Mouse (Mus musculus) forebrain, embryonic 15.5 days (tissue): ENCODE results near the gene Pagr1a. TPM values are rescaled to one million over a fixed set of nuclear protein-coding genes. Genes with fewer than 3 reads are reported as not detected.

Experiments
- ATAC-seq: fragments of 200-750 bp; cut with Nextera tagmentation; replicated peaks from 2 replicates; pipeline ENCODE4 v1.8.0; 2017; ENCODE audit warnings: mild to moderate bottlenecking, moderate TSS enrichment, moderate library complexity
- H3K27ac ChIP-seq: fragments of 300-500 bp; sonication (generic); replicated peaks from 2 replicates; pipeline ENCODE4 v1.5.1; 2015; ENCODE audit warnings: mild to moderate bottlenecking, inconsistent platforms
- H3K27me3 ChIP-seq: fragments of 300-500 bp; sonication (generic); 2 replicates; pipeline ENCODE4 v1.6.1; 2015; ENCODE audit warnings: inconsistent platforms
- H3K36me3 ChIP-seq: fragments of 300-500 bp; sonication (generic); 2 replicates; pipeline ENCODE4 v1.6.1; 2015; ENCODE audit warnings: mild to moderate bottlenecking, inconsistent platforms
- H3K4me1 ChIP-seq: fragments of 300-500 bp; sonication (generic); 2 replicates; pipeline ENCODE4 v1.6.1; 2015; ENCODE audit warnings: inconsistent platforms
- H3K4me2 ChIP-seq: fragments of 300-500 bp; sonication (generic); replicated peaks from 2 replicates; pipeline ENCODE4 v1.6.1; 2015; ENCODE audit warnings: mild to moderate bottlenecking, inconsistent platforms
- H3K4me3 ChIP-seq: fragments of 300-500 bp; sonication (generic); 2 replicates; pipeline ENCODE4 v1.5.1; 2015; ENCODE audit warnings: mild to moderate bottlenecking, inconsistent platforms
- H3K9ac ChIP-seq: fragments of 300-500 bp; sonication (generic); replicated peaks from 2 replicates; pipeline ENCODE4 v1.6.1; 2015; ENCODE audit warnings: mild to moderate bottlenecking, inconsistent platforms
- H3K9me3 ChIP-seq: fragments of 300-500 bp; sonication (generic); 2 replicates; pipeline ENCODE4 v1.6.1; 2016; ENCODE audit warnings: inconsistent platforms
- WGBS: fragments of 180-500 bp; shearing (Covaris S2); methylation state at CpG from one replicate; pipeline ENCODE4 v1.1.7; 2015; ENCODE audit warnings: mixed read lengths; 5-methylcytosine and 5-hydroxymethylcytosine counted together
- polyA plus RNA-seq: library from polyadenylated mRNA; unstranded; fragments of >200 nt; fragmentation: Nextera tagmentation; extraction: Ambion mirVana; gene quantifications from 2 replicates; pipeline ENCODE4 v1.2.1, GENCODE M21; 2015

The Pagr1a gene
- polyA plus RNA-seq, 1 experiment from 2014 or later = 32.2 TPM

DNA sequence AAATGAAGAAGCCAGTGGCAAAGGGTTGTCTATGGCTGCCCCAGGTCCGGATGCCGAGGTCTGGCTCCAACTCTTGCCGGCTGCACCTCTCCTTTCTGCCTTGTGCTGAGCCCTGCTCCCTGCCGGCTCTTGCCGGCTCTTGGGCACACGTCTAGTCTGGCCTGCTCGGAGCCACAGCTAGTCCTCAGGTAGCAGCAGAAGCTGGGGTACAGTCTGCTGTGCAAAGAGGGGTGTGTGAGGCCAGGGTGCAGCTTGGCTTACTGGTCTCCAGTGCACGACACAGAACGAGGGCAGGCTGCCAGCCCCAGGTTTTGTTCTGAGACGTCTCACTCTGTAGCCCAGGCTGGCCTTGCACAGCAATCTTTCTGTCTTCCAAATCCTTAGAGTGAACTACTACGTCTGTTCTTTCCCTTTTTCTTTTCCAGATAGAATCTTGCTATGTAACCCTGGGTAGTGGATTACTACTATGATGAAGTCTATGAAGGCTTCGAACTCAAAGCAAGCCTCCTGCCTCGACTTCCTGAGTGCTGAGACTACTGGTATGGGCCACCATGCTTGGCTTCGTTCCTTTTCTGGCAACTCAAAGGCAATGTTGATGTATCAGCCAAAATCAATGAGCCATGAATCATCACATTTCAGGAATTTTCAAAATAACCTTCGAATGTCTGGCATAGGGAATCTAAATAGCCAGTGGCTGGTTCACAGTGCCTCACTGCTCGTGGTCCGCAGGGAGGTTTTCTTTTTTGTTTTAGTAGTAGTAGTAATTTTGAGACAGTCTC, 7.7 kb downstream of the Pagr1a start:
- H3K4me3 ChIP-seq = no peak overlapping the region
- H3K27ac ChIP-seq = peak overlapping the region; percentile 92
- no peak overlapping the region for H3K4me2 ChIP-seq
- peaks cover 21% of the 10 kb centered on the region for H3K4me1 ChIP-seq
- no peak for ATAC-seq
- WGBS = 81% methylated on average over 17 of the region's 17 CpGs
- no peaks in the 10 kb centered on the region for H3K27me3 ChIP-seq
- H3K9me3 ChIP-seq = no peaks in the 10 kb centered on the region
- H3K9ac ChIP-seq = no peak overlapping the region
- peaks cover 7% of the 10 kb centered on the region for H3K36me3 ChIP-seq

GRCm38 (mm10) chr7:127008239-127009019, 8.7 kb downstream of the Pagr1a start:
- peaks cover 3% of the 10 kb centered on the region; the same call in 1 of the 2 replicates for H3K36me3 ChIP-seq
- ATAC-seq = peak; percentile 91
- no peak overlapping the region for H3K9ac ChIP-seq
- WGBS = 57% methylated on average over 9 of the region's 9 CpGs
- no peaks in the 10 kb centered on the region for H3K27me3 ChIP-seq
- peak overlapping the region; percentile 92 for H3K27ac ChIP-seq
- H3K9me3 ChIP-seq = no peaks in the 10 kb centered on the region
- no peak overlapping the region for H3K4me2 ChIP-seq
- H3K4me3 ChIP-seq = no peak overlapping the region
- peaks cover 15% of the 10 kb centered on the region for H3K4me1 ChIP-seq

- ATAC-seq = no peak
Measured at GRCm38 (mm10) chr7:127007313-127008024, 9.7 kb downstream of the Pagr1a start.

DNA sequence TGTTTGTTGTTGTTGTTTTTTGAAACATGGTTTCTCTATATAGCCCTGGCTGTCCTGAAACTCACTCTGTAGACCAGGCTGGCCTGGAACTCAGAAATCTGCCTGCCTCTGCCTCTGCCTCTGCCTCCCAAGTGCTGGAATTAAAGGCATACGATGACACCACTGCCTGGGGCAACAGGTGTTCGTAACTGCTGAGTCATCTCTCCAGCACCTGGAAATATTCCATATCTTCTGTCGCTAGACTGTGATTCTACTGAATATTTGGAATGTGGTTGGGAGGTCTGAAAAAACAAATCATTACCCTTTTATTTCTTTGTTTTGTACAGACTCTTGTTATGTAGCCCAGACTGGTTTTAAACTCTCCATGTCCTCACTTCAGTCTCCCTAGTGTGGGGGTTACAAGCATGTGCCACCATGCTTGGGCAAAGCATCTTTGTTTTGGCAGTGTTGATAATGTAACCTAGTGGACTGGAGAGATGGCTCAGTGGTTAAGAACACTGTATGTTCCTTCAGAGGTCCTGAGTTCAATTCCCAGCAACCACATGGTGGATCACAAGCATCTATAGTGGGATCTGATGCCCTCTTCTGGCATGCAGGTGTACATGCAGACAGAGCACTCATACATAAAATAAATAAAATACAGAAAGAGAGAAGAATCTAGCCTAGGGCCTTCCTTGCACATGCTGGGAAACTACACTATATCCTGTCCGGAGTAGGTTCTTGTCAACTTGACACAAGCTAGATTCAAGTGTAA, 12.9 kb downstream of the Pagr1a start:
- no peaks in the 10 kb centered on the region for H3K27me3 ChIP-seq
- H3K4me2 ChIP-seq = no peak overlapping the region
- no peak overlapping the region for H3K27ac ChIP-seq
- H3K9ac ChIP-seq = no peak overlapping the region
- H3K9me3 ChIP-seq = no peaks in the 10 kb centered on the region
- no peak for ATAC-seq
- no peaks in the 10 kb centered on the region for H3K36me3 ChIP-seq
- H3K4me3 ChIP-seq = no peak overlapping the region
- WGBS = 87% methylated on average over 4 of the region's 4 CpGs
- peaks cover 13% of the 10 kb centered on the region for H3K4me1 ChIP-seq

More at GRCm38 (mm10) chr7:127007313-127008024, 9.7 kb downstream of the Pagr1a start:
- WGBS = 79% methylated on average over 6 of the region's 6 CpGs
- Histone ChIP-seq H3K9ac (no peak overlapping the region), H3K27me3 (no peaks in the 10 kb centered on the region), H3K4me2 (no peak overlapping the region), H3K4me3 (no peak overlapping the region), H3K36me3 (no peaks in the 10 kb centered on the region), H3K27ac (peak overlapping the region; percentile 92), H3K9me3 (no peaks in the 10 kb centered on the region), H3K4me1 (peaks cover 15% of the 10 kb centered on the region)

- 93% methylated on average over 5 of the region's 5 CpGs for WGBS
- no peak overlapping the region for H3K4me3 ChIP-seq
- no peak overlapping the region for H3K27ac ChIP-seq
- H3K9me3 ChIP-seq = no peaks in the 10 kb centered on the region
- H3K4me2 ChIP-seq = no peak overlapping the region
- H3K36me3 ChIP-seq = no peaks in the 10 kb centered on the region
- H3K27me3 ChIP-seq = no peaks in the 10 kb centered on the region
- H3K9ac ChIP-seq = no peak overlapping the region
- ATAC-seq = no peak
- H3K4me1 ChIP-seq = peaks cover 7% of the 10 kb centered on the region
Measured at GRCm38 (mm10) chr7:127003620-127004019, 13.5 kb downstream of the Pagr1a start.

- Histone ChIP-seq H3K4me1 (no peaks in the 10 kb centered on the region), H3K36me3 (no peaks in the 10 kb centered on the region), H3K4me3 (no peak overlapping the region), H3K9ac (no peak overlapping the region), H3K4me2 (no peak overlapping the region), H3K9me3 (no peaks in the 10 kb centered on the region), H3K27me3 (no peaks in the 10 kb centered on the region), H3K27ac (no peak overlapping the region)
- no peak for ATAC-seq
- WGBS = 91% methylated on average over 10 of the region's 10 CpGs
Measured at GRCm38 (mm10) chr7:126999568-126999967, 17.6 kb downstream of the Pagr1a start.

DNA sequence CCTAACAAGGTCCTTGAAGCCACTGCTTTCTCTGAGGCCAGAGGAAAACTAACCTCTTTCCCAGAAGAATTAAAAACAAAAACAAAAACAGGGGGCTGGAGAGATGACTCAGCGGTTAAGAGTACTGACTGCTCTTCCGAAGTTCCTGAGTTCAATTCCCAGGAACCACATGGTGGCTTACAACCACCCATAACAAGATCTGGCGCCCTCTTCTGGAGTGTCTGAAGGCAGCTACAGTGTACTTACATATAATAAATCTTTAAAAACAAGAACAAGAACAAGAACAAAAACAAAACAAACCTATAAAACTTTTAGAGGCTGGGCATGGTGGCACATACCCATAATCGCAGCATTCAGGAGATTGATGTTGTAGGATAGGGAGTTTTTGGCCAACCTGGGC, 20.7 kb downstream of the Pagr1a start:
- no peaks in the 10 kb centered on the region for H3K27me3 ChIP-seq
- H3K9me3 ChIP-seq = no peaks in the 10 kb centered on the region
- no peaks in the 10 kb centered on the region for H3K4me1 ChIP-seq
- H3K4me2 ChIP-seq = no peak overlapping the region
- ATAC-seq = no peak
- WGBS = 82% methylated on average over 4 of the region's 4 CpGs
- H3K4me3 ChIP-seq = no peak overlapping the region
- no peak overlapping the region for H3K27ac ChIP-seq
- no peak overlapping the region for H3K9ac ChIP-seq
- no peaks in the 10 kb centered on the region for H3K36me3 ChIP-seq

- Histone ChIP-seq H3K9ac (no peak overlapping the region), H3K27ac (no peak overlapping the region), H3K36me3 (no peaks in the 10 kb centered on the region), H3K4me1 (no peaks in the 10 kb centered on the region), H3K9me3 (no peaks in the 10 kb centered on the region), H3K4me3 (no peak overlapping the region), H3K4me2 (no peak overlapping the region), H3K27me3 (no peaks in the 10 kb centered on the region)
- no peak for ATAC-seq
- 70% methylated on average over 8 of the region's 8 CpGs for WGBS
Measured at GRCm38 (mm10) chr7:126988816-126989215, 28.3 kb downstream of the Pagr1a start.

- H3K4me1 ChIP-seq = no peaks in the 10 kb centered on the region
- no peak overlapping the region for H3K9ac ChIP-seq
- WGBS = 48% methylated on average over 9 of the region's 9 CpGs
- H3K27ac ChIP-seq = no peak overlapping the region
- peaks cover 3% of the 10 kb centered on the region; the same call in 1 of the 2 replicates for H3K36me3 ChIP-seq
- H3K4me2 ChIP-seq = no peak overlapping the region
- ATAC-seq = no peak
- H3K9me3 ChIP-seq = no peaks in the 10 kb centered on the region
- no peaks in the 10 kb centered on the region for H3K27me3 ChIP-seq
- H3K4me3 ChIP-seq = no peak overlapping the region
Measured at GRCm38 (mm10) chr7:126986319-126986718, 30.8 kb downstream of the Pagr1a start.

- no peaks in the 10 kb centered on the region for H3K9me3 ChIP-seq
- no peak overlapping the region for H3K9ac ChIP-seq
- H3K27ac ChIP-seq = no peak overlapping the region
- 68% methylated on average over 10 of the region's 10 CpGs for WGBS
- H3K36me3 ChIP-seq = peaks cover 13% of the 10 kb centered on the region
- H3K4me2 ChIP-seq = no peak overlapping the region
- H3K4me1 ChIP-seq = no peaks in the 10 kb centered on the region
- H3K27me3 ChIP-seq = no peaks in the 10 kb centered on the region
- no peak for ATAC-seq
- no peak overlapping the region for H3K4me3 ChIP-seq
Measured at GRCm38 (mm10) chr7:126984667-126985444, 32.3 kb downstream of the Pagr1a start.

DNA sequence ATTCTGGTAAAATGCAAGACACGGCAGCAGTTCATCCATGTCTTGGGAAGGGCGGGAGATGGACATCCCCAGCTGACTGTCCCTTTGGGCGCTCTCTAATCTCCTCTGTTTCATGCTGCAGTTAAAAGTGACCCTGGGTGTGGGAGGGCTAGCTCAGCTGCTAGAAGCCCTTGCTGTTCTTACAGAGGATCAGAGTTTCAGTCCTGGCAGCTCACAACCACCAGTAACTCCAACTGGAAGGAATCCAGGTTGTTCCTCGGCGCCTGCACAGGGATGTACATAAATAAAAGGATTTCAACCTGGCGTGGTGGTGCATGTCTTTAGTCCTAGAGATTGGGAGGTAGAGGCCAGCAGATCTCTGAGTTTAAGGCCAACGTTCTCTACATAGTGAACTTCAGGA, 34.0 kb downstream of the Pagr1a start:
- no peak overlapping the region for H3K27ac ChIP-seq
- peaks cover 30% of the 10 kb centered on the region for H3K36me3 ChIP-seq
- H3K27me3 ChIP-seq = no peaks in the 10 kb centered on the region
- H3K9me3 ChIP-seq = no peaks in the 10 kb centered on the region
- H3K4me3 ChIP-seq = no peak overlapping the region
- H3K9ac ChIP-seq = no peak overlapping the region
- 77% methylated on average over 7 of the region's 7 CpGs for WGBS
- no peak overlapping the region for H3K4me2 ChIP-seq
- peaks cover 2% of the 10 kb centered on the region; the same call in 1 of the 2 replicates for H3K4me1 ChIP-seq
- no peak for ATAC-seq
